Mouse (Mus musculus): ENCODE results near the gene Zfp46. TPM values are rescaled to one million over a fixed set of nuclear protein-coding genes. Genes with fewer than 3 reads are reported as not detected.

Gene Zfp46
- total and polyA plus RNA-seq, 3 experiments, result 5.9 to 6.6 TPM; not detected in 1

- no peaks in the 10 kb centered on the region for H3K9me3 ChIP-seq (replicated peaks; ENCODE audit: insufficient read depth, low read length)
- no peak for TF ChIP-seq KAT2A (conservative IDR thresholded peaks at IDR 0.05; ENCODE audit: low read depth, low read length)
- no peak overlapping the region for H3K4me3 ChIP-seq (ENCODE audit: control insufficient read depth in 1 of 2, insufficient read depth in 1 of 2, low read depth in 2 of 2, low read length in 2 of 2)
- H3K79me2 ChIP-seq (ENCODE audit: control insufficient read depth, insufficient read depth, low read length, poor library complexity), result no peaks in the 10 kb centered on the region
- peaks cover 0 to 5% of the 10 kb centered on the region in 2 experiments; a peak in 2 of 4 replicates for H3K36me3 ChIP-seq (ENCODE audit: control insufficient read depth in 1 of 2, insufficient read depth in 2 of 2, low read length in 2 of 2)
- H3K27me3 ChIP-seq (ENCODE audit: control insufficient read depth in 1 of 2, insufficient read depth in 2 of 2, low read length in 2 of 2), result no peaks in the 10 kb centered on the region
- peaks cover 0 to 10% of the 10 kb centered on the region in 2 experiments; a peak in 2 of 4 replicates for H3K4me1 ChIP-seq (ENCODE audit: control insufficient read depth in 1 of 2, insufficient read depth in 2 of 2, low read length in 2 of 2)
- H3K27ac ChIP-seq (ENCODE audit: control insufficient read depth, low read depth, low read length), result no peak overlapping the region
- DNase-seq (ENCODE audit: low read depth, low spot score), result no peak
- H3K9ac ChIP-seq (ENCODE audit: control insufficient read depth, low read depth, low read length, poor library complexity, severe bottlenecking), result no peak overlapping the region
Measured at GRCm38 (mm10) chr4:136261912-136262311, 22.6 kb upstream of the Zfp46 start.

- Histone ChIP-seq H3K4me1 (ENCODE audit: control insufficient read depth in 1 of 2, insufficient read depth in 2 of 2, low read length in 2 of 2) (peaks cover 0 to 8% of the 10 kb centered on the region in 2 experiments; a peak in 1 of 4 replicates), H3K9me3 (replicated peaks; ENCODE audit: insufficient read depth, low read length) (no peaks in the 10 kb centered on the region), H3K27ac (ENCODE audit: control insufficient read depth, low read depth, low read length) (no peak overlapping the region), H3K4me3 (ENCODE audit: control insufficient read depth in 1 of 2, insufficient read depth in 1 of 2, low read depth in 2 of 2, low read length in 2 of 2) (no peak overlapping the region), H3K9ac (ENCODE audit: control insufficient read depth, low read depth, low read length, poor library complexity, severe bottlenecking) (no peak overlapping the region), H3K79me2 (ENCODE audit: control insufficient read depth, insufficient read depth, low read length, poor library complexity) (no peaks in the 10 kb centered on the region), H3K36me3 (ENCODE audit: control insufficient read depth in 1 of 2, insufficient read depth in 2 of 2, low read length in 2 of 2) (peaks cover 0 to 2% of the 10 kb centered on the region in 2 experiments; a peak in 1 of 4 replicates), H3K27me3 (ENCODE audit: control insufficient read depth in 1 of 2, insufficient read depth in 2 of 2, low read length in 2 of 2) (no peaks in the 10 kb centered on the region)
- no peak for DNase-seq (ENCODE audit: low read depth, low spot score)
- TF ChIP-seq EP300 (IDR thresholded peaks at IDR 0.05; ENCODE audit: low read depth in 1 of 2, low read length in 2 of 2), result no peak
Measured at GRCm38 (mm10) chr4:136263555-136263954, 20.9 kb upstream of the Zfp46 start.

- Histone ChIP-seq H3K4me1 (ENCODE audit: control insufficient read depth in 1 of 2, insufficient read depth in 2 of 2, low read length in 2 of 2) (peaks cover 0 to 8% of the 10 kb centered on the region in 2 experiments; a peak in 1 of 4 replicates), H3K36me3 (ENCODE audit: control insufficient read depth in 1 of 2, insufficient read depth in 2 of 2, low read length in 2 of 2) (peaks cover 0 to 2% of the 10 kb centered on the region in 2 experiments; a peak in 1 of 4 replicates), H3K9ac (ENCODE audit: control insufficient read depth, low read depth, low read length, poor library complexity, severe bottlenecking) (no peak overlapping the region), H3K9me3 (replicated peaks; ENCODE audit: insufficient read depth, low read length) (no peaks in the 10 kb centered on the region), H3K27ac (ENCODE audit: control insufficient read depth, low read depth, low read length) (no peak overlapping the region), H3K4me3 (ENCODE audit: control insufficient read depth in 1 of 2, insufficient read depth in 1 of 2, low read depth in 2 of 2, low read length in 2 of 2) (no peak overlapping the region), H3K79me2 (ENCODE audit: control insufficient read depth, insufficient read depth, low read length, poor library complexity) (no peaks in the 10 kb centered on the region), H3K27me3 (ENCODE audit: control insufficient read depth in 1 of 2, insufficient read depth in 2 of 2, low read length in 2 of 2) (no peaks in the 10 kb centered on the region)
- DNase-seq (ENCODE audit: low read depth, low spot score), result peak; percentile 39
- TF ChIP-seq ZKSCAN1 (IDR thresholded peaks at IDR 0.05; ENCODE audit: low read depth, low read length) (no peak), RCOR1 (IDR thresholded peaks at IDR 0.05; ENCODE audit: low read depth, low read length) (0 out of 2 replicates have a peak, but pooled peaks have one; percentile 21)
Measured at GRCm38 (mm10) chr4:136266716-136267343, 17.7 kb upstream of the Zfp46 start.

GRCm38 (mm10) chr4:136268912-136269311 lies 15.6 kb upstream of the Zfp46 start:
- Histone ChIP-seq H3K9me3 (replicated peaks; ENCODE audit: insufficient read depth, low read length) (no peaks in the 10 kb centered on the region), H3K36me3 (ENCODE audit: control insufficient read depth in 1 of 2, insufficient read depth in 2 of 2, low read length in 2 of 2) (peaks cover 0 to 2% of the 10 kb centered on the region in 2 experiments; a peak in 1 of 4 replicates), H3K27me3 (ENCODE audit: control insufficient read depth in 1 of 2, insufficient read depth in 2 of 2, low read length in 2 of 2) (no peaks in the 10 kb centered on the region; a peak in 1 of 4 replicates), H3K4me1 (ENCODE audit: control insufficient read depth in 1 of 2, insufficient read depth in 2 of 2, low read length in 2 of 2) (peaks cover 0 to 8% of the 10 kb centered on the region in 2 experiments; a peak in 1 of 4 replicates), H3K79me2 (ENCODE audit: control insufficient read depth, insufficient read depth, low read length, poor library complexity) (no peaks in the 10 kb centered on the region), H3K27ac (ENCODE audit: control insufficient read depth, low read depth, low read length) (no peak overlapping the region), H3K9ac (ENCODE audit: control insufficient read depth, low read depth, low read length, poor library complexity, severe bottlenecking) (no peak overlapping the region), H3K4me3 (ENCODE audit: control insufficient read depth in 1 of 2, insufficient read depth in 1 of 2, low read depth in 2 of 2, low read length in 2 of 2) (no peak overlapping the region)
- TF ChIP-seq USF2 (IDR thresholded peaks at IDR 0.05; ENCODE audit: borderline replicate concordance in 1 of 2, insufficient read depth in 1 of 2, low read depth in 1 of 2, low read length in 2 of 2), result no peak
- no peak for TF ChIP-seq POLR2AphosphoS2 (IDR thresholded peaks at IDR 0.05; ENCODE audit: low read length)
- TF ChIP-seq MEF2A (IDR thresholded peaks at IDR 0.05; ENCODE audit: extremely low read depth, insufficient replicate concordance, low read depth, low read length, poor library complexity, severe bottlenecking), result no peak
- DNase-seq (ENCODE audit: low read depth, low spot score), result no peak

All from MEL (cell line).